Mouse (Mus musculus) thymus, adult 2 months (tissue): ENCODE measurements at regions not wholly inside any gene's neighbourhood (a gene's known extent, or its start where the extent isn't known, plus 50 kb on each side); places are given as distances from the start of the nearest gene placed in this dataset.

ENCODE experiments used
- CTCF ChIP-seq: fragments of 200-500 bp; IDR thresholded peaks from 2 replicates; pipeline ENCODE4 v1.5.1; 2012; ENCODE audit warnings: mild to moderate bottlenecking, control low read depth, low read length, moderate library complexity, borderline replicate concordance; ENCODE audit not compliant: control insufficient read depth, poor library complexity, insufficient read depth; ENCODE audit errors: extremely low read depth
- POLR2A ChIP-seq: fragments of 200-500 bp; IDR thresholded peaks from 2 replicates; pipeline ENCODE4 v1.6.1; 2012; ENCODE audit warnings: mild to moderate bottlenecking, low read length, control low read depth, moderate library complexity; ENCODE audit not compliant: control insufficient read depth, poor library complexity, insufficient read depth; ENCODE audit errors: extremely low read depth

- TF ChIP-seq POLR2A (no peak), CTCF (no peak)
These were observed 127.5 kb downstream of the Gm11077 start for GRCm38 (mm10) chr6:140856468-140857117.
